Mouse (Mus musculus) bone marrow macrophage, adult 2 months (primary cell): Measurements from ENCODE around the gene Usp29. TPM values are rescaled to one million over a fixed set of nuclear protein-coding genes. Genes with fewer than 3 reads are reported as not detected.
"Not testable (repeated sequence)": the region's sequence is repeated elsewhere in the genome, so short reads cannot be mapped to it uniquely, and the experiment has no call there.

Experiments used
- H3K27ac ChIP-seq: 2 replicates; pipeline ENCODE4 v1.5.1; 2012; ENCODE audit warnings: low read depth, low read length; ENCODE audit not compliant: insufficient read depth
- H3K4me1 ChIP-seq: 2 replicates; pipeline ENCODE4 v1.6.1; 2012; ENCODE audit warnings: low read length; ENCODE audit not compliant: control insufficient read depth, insufficient read depth
- H3K4me3 ChIP-seq: 2 replicates; pipeline ENCODE4 v1.5.1; 2012; ENCODE audit warnings: mild to moderate bottlenecking, low read length, moderate library complexity; ENCODE audit not compliant: insufficient read depth
- CTCF ChIP-seq: IDR thresholded peaks from 2 replicates; pipeline ENCODE4 v1.5.1; 2012; ENCODE audit warnings: low read depth, mild to moderate bottlenecking, low read length, moderate library complexity
- POLR2A ChIP-seq: IDR thresholded peaks from 2 replicates; pipeline ENCODE4 v1.6.1; 2012; ENCODE audit warnings: mild to moderate bottlenecking, low read depth, low read length, borderline replicate concordance
- polyA plus RNA-seq: library from polyadenylated mRNA; stranded (reverse); fragments of >200 nt; gene quantifications from 2 replicates; pipeline ENCODE4 v1.2.4, GENCODE M21; 2012; ENCODE audit not compliant: missing spikeins, insufficient read depth, insufficient read length

Gene Usp29
- polyA plus RNA-seq, 1 experiment, result not detected

- Histone ChIP-seq H3K4me1 (no peaks in the 10 kb centered on the region), H3K27ac (no peak overlapping the region), H3K4me3 (no peak overlapping the region)
- no peak for TF ChIP-seq CTCF
- TF ChIP-seq POLR2A, result no peak
Measured at GRCm38 (mm10) chr7:6860689-6861088, 130.3 kb downstream of the Usp29 start.

- no peaks in the 10 kb centered on the region for H3K4me1 ChIP-seq
- H3K27ac ChIP-seq, result no peak overlapping the region
- TF ChIP-seq CTCF, result no peak
- TF ChIP-seq POLR2A, result no peak
- H3K4me3 ChIP-seq, result no peak overlapping the region
Measured at GRCm38 (mm10) chr7:6866351-6866750, 136.0 kb downstream of the Usp29 start.

GRCm38 (mm10) chr7:6868831-6869230, 138.5 kb downstream of the Usp29 start:
- TF ChIP-seq POLR2A, result no peak
- TF ChIP-seq CTCF, result no peak
- H3K4me1 ChIP-seq, result no peaks in the 10 kb centered on the region
- no peak overlapping the region for H3K27ac ChIP-seq
- H3K4me3 ChIP-seq, result no peak overlapping the region

GRCm38 (mm10) chr7:6869556-6869955, 139.2 kb downstream of the Usp29 start:
- H3K4me3 ChIP-seq, result no peak overlapping the region
- no peak overlapping the region for H3K27ac ChIP-seq
- no peaks in the 10 kb centered on the region for H3K4me1 ChIP-seq
- TF ChIP-seq POLR2A, result no peak
- no peak for TF ChIP-seq CTCF

- Histone ChIP-seq H3K27ac (no peak overlapping the region), H3K4me1 (no peaks in the 10 kb centered on the region), H3K4me3 (no peak overlapping the region)
- TF ChIP-seq POLR2A, result no peak
- no peak for TF ChIP-seq CTCF
Measured at GRCm38 (mm10) chr7:6874448-6874847, 144.1 kb downstream of the Usp29 start.

GRCm38 (mm10) chr7:6878202-6878601, 147.8 kb downstream of the Usp29 start:
- Histone ChIP-seq H3K4me3 (no peak overlapping the region), H3K27ac (no peak overlapping the region), H3K4me1 (no peaks in the 10 kb centered on the region)
- TF ChIP-seq POLR2A (no peak), CTCF (no peak)

GRCm38 (mm10) chr7:6878849-6879248, 148.5 kb downstream of the Usp29 start:
- not testable (repeated sequence) for H3K4me3 ChIP-seq, H3K27ac ChIP-seq, H3K4me1 ChIP-seq

GRCm38 (mm10) chr7:6879512-6880164, 149.3 kb downstream of the Usp29 start:
- Histone ChIP-seq H3K27ac (no peak overlapping the region), H3K4me3 (no peak overlapping the region), H3K4me1 (no peaks in the 10 kb centered on the region)
- no peak for TF ChIP-seq POLR2A
- TF ChIP-seq CTCF, result no peak

- H3K4me1 ChIP-seq, H3K4me3 ChIP-seq, H3K27ac ChIP-seq: not testable (repeated sequence)
Measured at GRCm38 (mm10) chr7:6880918-6881317, 150.5 kb downstream of the Usp29 start.

GRCm38 (mm10) chr7:6881473-6882046, 151.2 kb downstream of the Usp29 start:
- no peak for TF ChIP-seq CTCF
- no peak for TF ChIP-seq POLR2A
- H3K4me3 ChIP-seq, result no peak overlapping the region

GRCm38 (mm10) chr7:6883376-6884147, 153.2 kb downstream of the Usp29 start:
- TF ChIP-seq CTCF, result no peak
- no peak for TF ChIP-seq POLR2A
- H3K4me1 ChIP-seq, result no peaks in the 10 kb centered on the region
- H3K27ac ChIP-seq, result no peak overlapping the region
- no peak overlapping the region for H3K4me3 ChIP-seq

More at GRCm38 (mm10) chr7:6881473-6882046, 151.2 kb downstream of the Usp29 start:
- H3K4me1 ChIP-seq, result no peaks in the 10 kb centered on the region
- H3K27ac ChIP-seq, result no peak overlapping the region
